Mouse (Mus musculus) brain, embryonic 14.5 days (tissue): Measurements from ENCODE around the gene Ugt1a5.

Experiments used
- CTCF ChIP-seq: fragments of 200-500 bp; IDR thresholded peaks from 2 replicates; pipeline ENCODE4 v1.5.1; 2012; ENCODE audit warnings: inconsistent platforms, mild to moderate bottlenecking, moderate library complexity, borderline replicate concordance; ENCODE audit not compliant: insufficient read depth, insufficient read length; ENCODE audit errors: extremely low read depth
- POLR2A ChIP-seq: fragments of 200-500 bp; IDR thresholded peaks from 2 replicates; pipeline ENCODE4 v1.6.1; 2012; ENCODE audit warnings: mild to moderate bottlenecking, inconsistent platforms, borderline replicate concordance; ENCODE audit not compliant: poor library complexity, insufficient read depth, insufficient read length, severe bottlenecking; ENCODE audit errors: extremely low read depth

DNA sequence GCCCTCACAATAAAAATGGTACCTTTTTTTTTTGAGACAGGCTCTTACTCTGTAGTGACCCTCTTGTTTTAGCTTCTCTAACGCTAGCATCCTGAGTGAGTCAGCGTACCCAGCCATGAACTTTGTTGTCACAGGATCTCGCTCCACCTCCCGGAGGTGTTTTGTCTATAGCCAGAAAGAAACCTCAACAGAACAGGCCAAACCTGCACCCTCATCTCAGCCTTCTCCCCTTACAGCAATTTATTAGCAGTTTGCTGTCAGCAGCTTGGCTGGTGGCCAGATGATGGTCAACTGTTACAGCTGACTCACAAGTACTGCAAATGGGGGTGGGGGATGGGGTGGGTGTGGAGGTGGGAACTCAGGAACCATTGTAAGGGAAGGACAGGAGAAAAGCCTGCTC is 96.4 kb downstream of the Ugt1a5 start:
- TF ChIP-seq CTCF (no peak), POLR2A (no peak)
